Mouse (Mus musculus) midbrain, embryonic 12.5 days (tissue): ENCODE measurements around the gene Klhl7. TPM values are rescaled to one million over a fixed set of nuclear protein-coding genes. Genes with fewer than 3 reads are reported as not detected.
"Not testable (repeated sequence)": the region's sequence is repeated elsewhere in the genome, so short reads cannot be mapped to it uniquely, and the experiment has no call there.

Experiments
- ATAC-seq: fragments of 200-750 bp; cut with Nextera tagmentation; 2 replicates; pipeline ENCODE4 v1.8.0; 2017; ENCODE audit warnings: low read depth, moderate TSS enrichment, moderate library complexity; ENCODE audit not compliant: low FRiP score
- H3K27ac ChIP-seq: fragments of 300-500 bp; sonication (generic); replicated peaks from 2 replicates; pipeline ENCODE4 v1.5.1; 2016; ENCODE audit warnings: mild to moderate bottlenecking
- H3K27me3 ChIP-seq: fragments of 300-500 bp; sonication (generic); 2 replicates; pipeline ENCODE4 v1.6.1; 2016; ENCODE audit warnings: mild to moderate bottlenecking
- H3K36me3 ChIP-seq: fragments of 300-500 bp; sonication (generic); 2 replicates; pipeline ENCODE4 v1.6.1; 2016
- H3K4me1 ChIP-seq: fragments of 300-500 bp; sonication (generic); 2 replicates; pipeline ENCODE4 v1.6.1; 2016
- H3K4me2 ChIP-seq: fragments of 300-500 bp; sonication (generic); replicated peaks from 2 replicates; pipeline ENCODE4 v1.6.1; 2016; ENCODE audit warnings: mild to moderate bottlenecking, moderate library complexity
- H3K4me3 ChIP-seq: fragments of 300-500 bp; sonication (generic); 2 replicates; pipeline ENCODE4 v1.5.1; 2016; ENCODE audit warnings: mild to moderate bottlenecking
- H3K9ac ChIP-seq: fragments of 300-500 bp; sonication (generic); replicated peaks from 2 replicates; pipeline ENCODE4 v1.6.1; 2016; ENCODE audit warnings: mild to moderate bottlenecking, moderate library complexity
- H3K9me3 ChIP-seq: fragments of 300-500 bp; sonication (generic); 2 replicates; pipeline ENCODE4 v1.6.1; 2016; ENCODE audit warnings: mild to moderate bottlenecking
- WGBS: fragments of 180-500 bp; shearing (Covaris S2); methylation state at CpG from one replicate; pipeline ENCODE4 v1.1.7; 2016; 5-methylcytosine and 5-hydroxymethylcytosine counted together
- polyA plus RNA-seq: library from polyadenylated mRNA; unstranded; fragments of >200 nt; fragmentation: Nextera tagmentation; extraction: Ambion mirVana; gene quantifications from 2 replicates; pipeline ENCODE4 v1.2.1, GENCODE M21; 2016

The Klhl7 gene
- polyA plus RNA-seq, 1 experiment from 2014 or later: 130 TPM

- ATAC-seq: no peak
- peak overlapping the region; percentile 96 for H3K27ac ChIP-seq
- peak overlapping the region; percentile 65 for H3K4me2 ChIP-seq
- WGBS: 5% methylated on average over 8 of the region's 8 CpGs
- peak overlapping the region; percentile 88 for H3K4me3 ChIP-seq
- H3K4me1 ChIP-seq: peaks cover 23% of the 10 kb centered on the region
- no peaks in the 10 kb centered on the region for H3K9me3 ChIP-seq
- H3K36me3 ChIP-seq: no peaks in the 10 kb centered on the region
- peak overlapping the region; percentile 95 for H3K9ac ChIP-seq
- no peaks in the 10 kb centered on the region for H3K27me3 ChIP-seq
Measured at GRCm38 (mm10) chr5:24101446-24102140, 1.2 kb downstream of the Klhl7 start.

- not testable (repeated sequence) for H3K27ac ChIP-seq, H3K9ac ChIP-seq, ATAC-seq, H3K9me3 ChIP-seq, H3K36me3 ChIP-seq, H3K27me3 ChIP-seq
- 68% methylated on average over 2 of the region's 2 CpGs for WGBS
- Histone ChIP-seq H3K4me3 (peak overlapping the region; percentile 88; the same call in 1 of the 2 replicates), H3K4me1 (peaks cover 23% of the 10 kb centered on the region), H3K4me2 (peak overlapping the region; percentile 65; the same call in 1 of the 2 replicates)
Measured at GRCm38 (mm10) chr5:24103235-24103634, 2.8 kb downstream of the Klhl7 start.

DNA sequence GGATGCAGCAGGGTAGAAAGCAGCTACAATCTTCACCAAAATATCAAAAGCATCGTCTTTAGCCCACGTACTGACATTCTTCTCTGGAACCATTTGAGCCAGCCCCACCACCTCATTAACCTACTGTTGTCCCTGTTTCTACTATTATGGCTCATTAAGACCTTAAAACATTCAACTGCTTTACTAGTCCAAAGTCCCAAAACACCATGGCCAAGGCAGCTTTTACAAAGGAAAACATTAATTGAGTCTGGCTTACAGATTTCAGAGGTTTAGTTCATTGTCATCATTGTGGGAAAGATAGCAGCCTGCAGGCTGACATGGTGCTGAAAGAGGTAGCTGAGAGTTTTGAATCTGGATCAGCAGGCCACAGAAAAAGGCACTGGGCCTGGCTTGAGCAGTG lies 3.4 kb downstream of the Klhl7 start:
- no peaks in the 10 kb centered on the region for H3K27me3 ChIP-seq
- no peak overlapping the region for H3K4me3 ChIP-seq
- H3K9ac ChIP-seq: no peak overlapping the region
- H3K4me1 ChIP-seq: peaks cover 23% of the 10 kb centered on the region
- H3K9me3 ChIP-seq: no peaks in the 10 kb centered on the region
- H3K4me2 ChIP-seq: no peak overlapping the region
- WGBS: 71% methylated on average over 2 of the region's 2 CpGs
- no peak overlapping the region for H3K27ac ChIP-seq
- no peak for ATAC-seq
- peaks cover 9% of the 10 kb centered on the region; the same call in 1 of the 2 replicates for H3K36me3 ChIP-seq

- Histone ChIP-seq H3K27me3 (no peaks in the 10 kb centered on the region), H3K4me3 (no peak overlapping the region), H3K36me3 (peaks cover 23% of the 10 kb centered on the region; the same call in 1 of the 2 replicates), H3K9me3 (no peaks in the 10 kb centered on the region), H3K9ac (no peak overlapping the region), H3K4me2 (no peak overlapping the region), H3K27ac (no peak overlapping the region), H3K4me1 (peaks cover 20% of the 10 kb centered on the region)
- WGBS: 92% methylated on average over 7 of the region's 7 CpGs
- ATAC-seq: no peak
Measured at GRCm38 (mm10) chr5:24107071-24107739, 6.8 kb downstream of the Klhl7 start.

GRCm38 (mm10) chr5:24107740-24108098 lies 7.3 kb downstream of the Klhl7 start:
- WGBS: 89% methylated on average over 3 of the region's 3 CpGs
- Histone ChIP-seq H3K36me3 (peaks cover 24% of the 10 kb centered on the region; the same call in 1 of the 2 replicates), H3K4me1 (peaks cover 21% of the 10 kb centered on the region), H3K4me2 (no peak overlapping the region), H3K27ac (no peak overlapping the region), H3K4me3 (no peak overlapping the region), H3K9ac (no peak overlapping the region), H3K27me3 (no peaks in the 10 kb centered on the region), H3K9me3 (no peaks in the 10 kb centered on the region)
- no peak for ATAC-seq

- Histone ChIP-seq H3K4me1 (peaks cover 6% of the 10 kb centered on the region), H3K27ac (no peak overlapping the region), H3K27me3 (no peaks in the 10 kb centered on the region), H3K9me3 (no peaks in the 10 kb centered on the region), H3K9ac (no peak overlapping the region), H3K4me2 (no peak overlapping the region), H3K4me3 (no peak overlapping the region), H3K36me3 (peaks cover 24% of the 10 kb centered on the region; the same call in 1 of the 2 replicates)
- WGBS: 93% methylated on average over 5 of the region's 5 CpGs
- no peak for ATAC-seq
Measured at GRCm38 (mm10) chr5:24110068-24110467, 9.7 kb downstream of the Klhl7 start.

GRCm38 (mm10) chr5:24112116-24112903 lies 11.9 kb downstream of the Klhl7 start:
- Histone ChIP-seq H3K36me3 (peaks cover 24% of the 10 kb centered on the region; the same call in 1 of the 2 replicates), H3K27ac (no peak overlapping the region), H3K4me1 (peaks cover 9% of the 10 kb centered on the region), H3K9ac (no peak overlapping the region), H3K4me3 (no peak overlapping the region), H3K9me3 (no peaks in the 10 kb centered on the region), H3K4me2 (no peak overlapping the region), H3K27me3 (no peaks in the 10 kb centered on the region)
- 85% methylated on average over 12 of the region's 12 CpGs for WGBS
- no peak for ATAC-seq

DNA sequence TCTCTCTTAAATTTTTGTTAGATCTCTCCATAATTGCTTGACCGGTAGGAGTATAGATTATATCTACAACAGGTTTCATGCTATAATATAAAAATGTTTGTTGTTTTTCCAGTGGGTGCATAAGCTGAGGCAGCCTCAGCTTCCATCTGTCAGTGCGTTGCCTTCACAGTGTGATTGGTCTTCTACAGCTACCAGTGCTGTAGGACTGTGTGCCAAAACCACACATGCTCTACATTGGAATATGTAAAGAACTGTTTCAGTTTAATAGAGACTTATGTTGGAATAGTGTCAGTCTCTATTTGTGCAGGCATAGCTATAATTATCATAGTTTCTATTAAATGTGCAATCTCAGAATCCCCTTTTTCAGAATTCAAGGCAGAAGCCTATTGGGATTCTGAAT lies 21.8 kb downstream of the Klhl7 start:
- peaks cover 33% of the 10 kb centered on the region for H3K4me1 ChIP-seq
- no peak overlapping the region for H3K4me3 ChIP-seq
- no peak overlapping the region for H3K4me2 ChIP-seq
- H3K27me3 ChIP-seq: no peaks in the 10 kb centered on the region
- ATAC-seq: no peak
- peaks cover 6% of the 10 kb centered on the region; the same call in 1 of the 2 replicates for H3K36me3 ChIP-seq
- H3K27ac ChIP-seq: no peak overlapping the region
- no peaks in the 10 kb centered on the region for H3K9me3 ChIP-seq
- WGBS: 99% methylated on average over 2 of the region's 2 CpGs
- no peak overlapping the region for H3K9ac ChIP-seq

- no peak overlapping the region for H3K9ac ChIP-seq
- peaks cover 33% of the 10 kb centered on the region for H3K4me1 ChIP-seq
- H3K9me3 ChIP-seq: no peaks in the 10 kb centered on the region
- H3K27ac ChIP-seq: peak overlapping the region; percentile 93
- ATAC-seq: peak; percentile 91
- peaks cover 9% of the 10 kb centered on the region; the same call in 1 of the 2 replicates for H3K36me3 ChIP-seq
- 35% methylated on average over 1 of the region's 1 CpGs for WGBS
- H3K4me2 ChIP-seq: 0 out of 2 replicates have a peak overlapping the region, but pooled peaks have one; percentile 6
- H3K27me3 ChIP-seq: no peaks in the 10 kb centered on the region
- H3K4me3 ChIP-seq: no peak overlapping the region
Measured at GRCm38 (mm10) chr5:24124175-24124574, 23.8 kb downstream of the Klhl7 start.

DNA sequence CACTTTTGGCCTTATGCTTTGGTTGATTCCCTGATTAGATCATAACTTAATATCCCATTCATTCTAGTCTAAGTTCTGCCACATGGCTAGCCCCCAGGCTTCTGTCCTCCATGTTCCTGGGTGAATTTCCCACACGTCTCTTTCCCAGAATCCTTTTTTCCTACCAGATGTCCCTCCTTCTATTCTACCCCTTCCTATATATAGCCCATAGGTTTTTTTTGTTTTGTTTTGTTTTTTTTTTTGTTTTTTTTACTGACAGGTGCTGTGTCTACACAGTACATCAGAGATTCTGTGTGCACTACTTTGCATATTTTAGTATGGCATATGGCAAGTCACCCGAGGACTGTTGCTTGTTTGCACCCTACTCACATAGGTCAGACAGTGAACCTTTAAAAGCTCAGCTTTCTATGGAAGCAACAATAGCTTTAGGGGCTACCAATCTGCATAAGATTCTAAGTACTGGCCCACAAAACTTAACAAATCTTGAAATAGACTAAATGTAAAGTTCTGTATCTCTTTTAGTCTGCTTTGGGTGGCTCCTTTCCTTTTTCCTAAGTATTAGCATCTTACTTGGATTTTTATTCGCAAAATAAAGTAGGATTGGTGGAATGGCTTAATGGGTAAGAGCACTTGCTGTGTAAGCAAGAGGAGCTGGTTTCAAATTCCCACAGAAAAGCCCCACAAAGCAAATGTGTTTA lies 24.3 kb downstream of the Klhl7 start:
- no peak overlapping the region; the same call in 1 of the 2 replicates for H3K4me2 ChIP-seq
- WGBS: 24% methylated on average over 3 of the region's 3 CpGs
- H3K4me3 ChIP-seq: no peak overlapping the region

DNA sequence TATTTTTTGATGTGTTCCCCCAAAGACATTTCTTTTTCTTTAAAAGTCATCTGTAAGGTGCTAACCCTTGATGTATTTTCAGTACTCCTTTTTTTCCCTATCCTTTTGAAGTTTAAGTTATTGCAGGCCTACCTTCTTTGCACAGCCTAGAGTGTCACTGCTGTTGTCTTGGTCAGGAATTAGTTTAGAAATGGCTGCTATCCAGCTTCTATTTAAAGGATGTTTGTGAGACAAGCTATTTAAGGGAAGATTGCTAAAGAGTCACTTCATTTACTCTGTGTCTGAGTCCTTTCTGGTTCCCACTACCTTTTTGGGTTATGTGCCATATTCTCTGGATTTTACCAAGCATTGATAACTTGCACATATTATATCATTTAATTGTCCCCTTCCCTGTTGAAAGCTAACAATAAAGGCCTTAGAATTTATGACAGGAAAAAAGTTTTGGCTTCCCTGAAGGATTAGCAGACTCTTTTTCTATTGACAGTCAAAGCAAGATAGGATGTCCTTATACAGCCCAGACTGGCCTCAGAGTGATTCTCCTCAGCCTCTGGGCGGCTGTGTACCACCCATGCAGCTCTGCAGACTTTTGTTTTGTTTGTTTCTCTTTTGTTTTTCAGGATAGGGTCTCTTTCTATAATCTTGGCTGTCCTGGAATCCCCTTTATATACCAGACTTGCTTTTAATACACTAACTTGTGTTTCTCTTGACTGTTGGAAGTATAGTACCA lies 25.7 kb downstream of the Klhl7 start:
- no peak overlapping the region for H3K4me3 ChIP-seq
- WGBS: 17% methylated on average over 1 of the region's 1 CpGs
- ATAC-seq: no peak
- H3K4me2 ChIP-seq: no peak overlapping the region
- no peak overlapping the region for H3K9ac ChIP-seq
- no peak overlapping the region for H3K27ac ChIP-seq
- no peaks in the 10 kb centered on the region for H3K9me3 ChIP-seq
- H3K27me3 ChIP-seq: no peaks in the 10 kb centered on the region
- H3K36me3 ChIP-seq: peaks cover 15% of the 10 kb centered on the region
- peaks cover 33% of the 10 kb centered on the region for H3K4me1 ChIP-seq

More for the DNA sequence above, 24.3 kb downstream of the Klhl7 start:
- Histone ChIP-seq H3K27ac (peak overlapping the region; percentile 93), H3K27me3 (no peaks in the 10 kb centered on the region), H3K4me1 (peaks cover 33% of the 10 kb centered on the region), H3K9ac (no peak overlapping the region), H3K9me3 (no peaks in the 10 kb centered on the region), H3K36me3 (peaks cover 9% of the 10 kb centered on the region; the same call in 1 of the 2 replicates)
- peak; percentile 79 for ATAC-seq
